Mouse (Mus musculus): Measurements from ENCODE around the gene Cnih2. TPM values are rescaled to one million over a fixed set of nuclear protein-coding genes. Genes with fewer than 3 reads are reported as not detected.

Gene Cnih2
- 0.22 and 0.24 TPM in 2 replicates for polyA plus RNA-seq (2012; rRNA removed)

DNA sequence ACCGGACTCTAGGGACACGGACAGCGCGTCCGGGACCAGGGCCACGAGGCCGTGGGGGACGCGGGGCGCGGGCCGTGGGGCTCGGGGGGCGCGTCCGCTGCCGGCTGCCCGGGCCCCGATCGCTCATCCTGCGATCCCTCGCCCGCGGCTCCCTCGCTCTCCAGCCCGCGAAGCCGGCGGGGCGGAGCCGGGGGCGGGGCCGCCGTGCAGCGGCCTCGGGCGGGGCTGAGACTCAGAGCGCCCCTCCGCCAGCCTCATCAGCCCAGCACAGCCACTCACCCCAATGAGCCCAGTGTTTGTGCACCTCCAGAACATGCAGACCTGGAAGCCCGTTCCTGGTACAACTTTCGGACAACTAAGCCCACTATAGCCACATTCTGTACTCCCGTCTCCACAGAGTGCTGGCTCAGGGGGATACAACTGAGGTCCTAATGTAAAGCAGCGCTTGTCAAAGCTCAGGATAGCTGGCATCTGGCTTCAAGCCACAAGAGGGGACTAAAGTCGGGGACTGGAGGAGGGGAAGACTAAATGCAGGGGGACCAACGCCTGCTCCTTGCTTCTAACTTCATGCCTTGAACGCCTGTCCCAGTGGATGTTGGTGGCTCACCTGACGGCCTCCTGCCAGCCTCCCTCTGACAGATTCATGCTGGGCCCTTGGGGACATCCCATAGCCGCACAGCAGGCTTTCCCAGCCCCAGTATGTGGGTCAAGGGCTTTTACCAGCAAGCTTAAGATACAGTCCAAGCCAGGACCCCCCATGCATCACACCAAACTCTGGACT, at the start of gene Cnih2:
TSS of gene Cnih2 (minus strand) at position 159 of the 781 bp plus-strand sequence.

DNA sequence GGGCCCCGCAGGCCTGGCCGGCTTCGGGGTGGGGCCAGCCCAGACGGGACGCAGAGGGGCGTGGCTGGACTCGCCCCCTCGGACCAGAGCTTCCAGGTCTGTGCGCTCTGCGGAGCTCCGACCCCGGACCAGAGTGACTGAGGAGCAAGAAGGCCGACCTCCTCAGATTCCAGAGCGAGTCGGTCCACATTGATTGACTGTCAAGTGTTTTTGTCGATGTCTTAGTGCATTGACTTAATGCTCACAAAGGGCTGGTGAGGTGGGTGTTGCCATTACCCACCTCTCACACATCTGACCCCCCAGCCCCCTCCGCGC, 20.0 kb upstream of the Cnih2 start, which contains the start of gene Klc2:
TSS of gene Klc2 (minus strand) at position 177 of the 315 bp plus-strand sequence.

DNA sequence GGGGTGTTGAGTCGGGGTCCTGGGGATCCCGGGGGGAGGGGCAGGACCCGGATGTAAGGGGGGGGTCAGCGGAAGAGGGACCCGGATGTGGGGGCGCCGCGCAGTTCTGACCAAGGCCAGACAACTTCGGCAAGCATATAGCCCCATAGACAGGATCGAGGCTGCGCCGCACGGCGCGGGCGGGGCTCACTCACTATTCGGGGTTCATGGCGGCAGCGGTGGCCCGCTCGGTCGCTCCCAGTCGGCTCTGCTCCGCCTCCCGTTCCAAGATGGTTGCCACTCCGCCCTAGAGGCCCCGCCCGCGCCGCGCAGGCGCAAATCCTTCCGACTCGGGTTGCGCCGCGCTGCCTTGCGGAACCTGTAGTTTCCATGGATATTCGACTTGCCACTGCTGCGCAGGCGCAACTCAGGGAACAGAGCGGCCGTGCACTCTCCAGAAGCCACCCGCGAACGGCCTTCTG, 8.4 kb upstream of the Cnih2 start, which contains the start of gene Rab1b:
TSS of gene Rab1b (minus strand) at position 342 of the 461 bp plus-strand sequence.

DNA sequence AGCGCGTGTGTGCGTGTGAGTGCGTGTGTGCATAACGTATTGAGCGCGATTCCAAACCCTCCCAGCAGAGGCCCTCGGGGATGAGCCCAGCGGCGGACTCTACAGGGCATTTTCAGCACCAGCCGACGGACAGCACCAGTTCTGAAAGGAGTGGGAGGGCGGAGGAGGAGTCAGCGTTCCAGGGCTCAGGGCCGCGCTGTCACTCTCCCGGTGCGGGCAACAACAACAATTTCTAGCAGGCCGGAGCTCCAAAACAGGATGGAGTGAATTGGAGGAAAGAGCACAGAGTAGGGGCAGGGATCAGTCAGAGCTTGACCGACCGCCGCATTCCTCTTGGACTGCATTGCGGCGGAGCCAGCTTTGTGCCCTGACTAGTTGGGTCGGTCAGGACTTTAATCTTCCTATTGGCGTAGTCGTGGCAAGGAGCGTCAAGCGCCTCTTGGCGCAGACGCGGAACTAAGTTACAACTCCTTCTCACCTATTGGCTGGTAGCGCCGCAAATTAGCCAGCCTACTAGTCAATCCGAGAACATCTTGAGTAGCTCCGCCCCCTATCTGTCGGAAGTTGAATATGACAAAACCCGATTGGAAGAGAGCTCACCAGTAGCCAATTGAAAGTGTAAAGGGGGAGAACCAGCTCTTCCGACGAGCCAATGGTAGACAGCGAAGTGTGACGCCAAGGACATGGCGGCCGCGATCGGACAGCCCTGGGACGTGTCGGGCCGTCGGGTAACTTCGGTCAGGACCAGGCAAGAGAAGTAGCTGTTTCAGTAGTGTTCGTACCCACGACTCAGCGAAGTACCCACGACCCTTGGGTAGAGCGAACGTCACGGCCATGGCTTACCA, 10.2 kb downstream of the Cnih2 start, which contains the start of gene Yif1a:
TSS of gene Yif1a (plus strand) at position 655 of the 845 bp plus-strand sequence.

DNA sequence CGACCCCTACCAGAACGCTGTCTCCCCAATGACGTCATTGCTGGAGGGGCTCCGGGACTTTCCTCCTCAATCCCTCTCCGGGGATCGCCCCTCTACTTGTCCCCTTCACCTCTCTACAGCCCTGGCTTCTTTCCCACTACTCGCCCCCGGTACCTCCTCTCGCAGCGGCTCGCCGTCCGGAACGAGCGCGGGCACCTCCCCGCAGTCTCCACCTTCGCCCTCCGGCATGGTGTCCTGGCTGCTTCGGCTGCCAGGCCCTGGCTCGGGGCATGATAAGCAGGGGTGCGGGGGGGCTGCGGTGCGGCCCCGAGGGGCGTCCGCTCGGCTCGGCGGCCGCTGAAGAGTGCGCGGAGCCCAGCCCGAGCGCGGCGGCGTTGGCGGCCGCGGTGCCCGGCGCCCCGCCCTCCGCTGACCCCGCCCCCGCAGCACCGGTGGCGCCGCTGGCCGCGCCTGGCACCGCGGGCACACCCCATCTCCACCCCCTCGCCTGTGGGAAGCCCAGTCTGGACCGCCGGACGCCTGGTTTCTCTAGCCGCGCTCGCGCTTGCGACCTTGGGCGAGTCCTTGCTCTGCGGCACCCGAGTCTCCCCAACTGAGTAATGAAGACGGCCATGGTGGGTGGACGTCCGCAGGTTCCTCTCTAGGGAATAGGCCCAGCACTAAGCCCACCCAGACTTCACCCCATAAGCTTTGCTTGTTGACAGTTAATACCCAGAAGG, 13.0 kb downstream of the Cnih2 start, which contains the start of gene Tmem151a:
TSS of gene Tmem151a (minus strand) at position 387 of the 719 bp plus-strand sequence.

DNA sequence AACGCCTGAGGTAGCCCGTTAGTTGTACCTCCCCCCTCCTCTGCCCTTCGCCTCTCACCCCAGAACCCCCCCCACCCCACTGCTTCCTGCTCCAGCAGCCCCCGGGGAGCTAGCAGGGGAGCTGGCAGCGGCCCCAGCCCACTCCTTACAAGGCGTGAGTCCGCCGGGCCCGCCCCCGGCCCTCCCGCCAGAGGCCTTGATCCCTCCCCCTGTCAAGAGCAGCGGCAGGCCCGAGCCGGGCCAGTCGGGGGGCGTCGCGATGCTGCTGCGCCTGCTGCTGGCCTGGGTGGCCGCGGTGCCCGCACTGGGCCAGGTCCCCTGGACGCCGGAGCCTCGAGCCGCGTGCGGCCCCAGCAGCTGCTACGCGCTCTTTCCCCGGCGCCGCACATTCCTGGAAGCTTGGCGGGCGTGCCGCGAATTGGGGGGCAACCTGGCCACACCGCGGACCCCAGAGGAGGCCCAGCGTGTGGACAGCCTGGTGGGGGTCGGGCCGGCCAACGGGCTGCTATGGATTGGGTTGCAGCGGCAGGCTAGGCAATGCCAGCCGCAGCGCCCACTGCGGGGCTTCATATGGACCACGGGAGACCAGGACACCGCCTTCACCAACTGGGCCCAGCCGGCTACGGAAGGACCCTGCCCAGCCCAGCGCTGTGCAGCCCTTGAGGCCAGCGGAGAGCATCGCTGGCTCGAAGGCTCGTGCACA, 30.3 kb downstream of the Cnih2 start, which contains the start of gene Cd248:
TSS of gene Cd248 (plus strand) at position 212 of the 703 bp plus-strand sequence.

DNA sequence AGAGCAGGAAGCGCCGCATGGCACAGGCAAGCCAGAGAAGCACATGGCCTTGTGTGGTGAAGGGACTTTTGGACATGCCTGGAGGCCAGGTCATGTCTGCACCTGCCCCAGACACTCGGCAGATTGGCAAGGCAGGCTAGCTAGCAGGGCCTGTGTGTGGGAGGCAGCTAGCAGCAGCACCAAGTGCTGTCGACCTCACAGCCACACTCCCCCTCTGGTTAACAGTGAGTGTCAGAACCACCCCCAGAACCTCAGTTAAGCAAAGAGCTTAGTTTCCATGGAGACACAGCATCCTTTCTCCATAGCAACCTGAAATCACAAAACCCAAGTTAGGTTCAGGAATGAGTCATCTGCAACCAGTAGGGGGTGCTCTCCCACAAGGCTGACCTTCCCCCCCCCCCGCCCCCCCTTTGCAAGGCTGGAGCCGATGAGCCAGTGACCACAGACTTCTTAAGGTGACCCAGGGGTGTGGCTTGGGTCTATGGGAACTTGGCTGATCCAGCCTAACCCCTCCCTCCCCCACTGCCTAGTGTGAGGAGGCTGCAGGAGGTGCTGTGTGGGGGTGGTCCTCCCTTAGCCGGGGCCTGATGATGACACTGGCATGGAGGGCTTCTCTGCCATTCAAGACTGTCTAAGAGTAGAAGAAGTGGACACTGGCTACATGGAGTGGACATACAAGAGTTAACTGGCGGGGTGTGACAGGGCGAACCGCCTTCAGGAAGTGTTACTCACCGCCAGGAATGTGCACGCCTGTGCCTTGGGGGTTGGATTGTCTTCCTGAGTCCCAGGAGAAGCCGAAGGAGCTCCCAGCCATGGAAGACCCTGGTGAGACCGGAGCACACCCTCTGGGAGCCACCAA, 48.0 kb downstream of the Cnih2 start, which contains the start of gene Rin1:
TSS of gene Rin1 (plus strand) at position 435 of the 859 bp plus-strand sequence.

Other genes starting within 250 kb of the Cnih2 start
- gene Ctsf, start 243.4 kb downstream of the Cnih2 start, polyA plus RNA-seq (2012; rRNA removed), result 22.9 and 23.6 TPM in 2 replicates
- gene Actn3, start 220.6 kb downstream of the Cnih2 start, polyA plus RNA-seq (2012; rRNA removed), result 0.06 and 0.10 TPM in 2 replicates
- gene Zdhhc24, start 219.9 kb downstream of the Cnih2 start, polyA plus RNA-seq (2012; rRNA removed), result 10.1 and 10.6 TPM in 2 replicates
- 0.52 and 0.79 TPM in 2 replicates for gene Bbs1, start 191.9 kb downstream of the Cnih2 start, polyA plus RNA-seq (2012; rRNA removed)
- 33.6 and 33.7 TPM in 2 replicates for gene Dpp3, start 170.2 kb downstream of the Cnih2 start, polyA plus RNA-seq (2012; rRNA removed)
- gene Peli3, start 155.4 kb downstream of the Cnih2 start, polyA plus RNA-seq (2012; rRNA removed), result 0.17 and 0.28 TPM in 2 replicates
- 23.7 and 24.7 TPM in 2 replicates for gene Mrpl11, start 136.4 kb downstream of the Cnih2 start, polyA plus RNA-seq (2012; rRNA removed)
- gene Npas4, start 108.2 kb downstream of the Cnih2 start, polyA plus RNA-seq (2012; rRNA removed), result 0.07 and 0.10 TPM in 2 replicates
- gene Slc29a2, start 74.7 kb downstream of the Cnih2 start, polyA plus RNA-seq (2012; rRNA removed), result 1.4 and 2.0 TPM in 2 replicates
- gene B4gat1, start 59.7 kb downstream of the Cnih2 start, polyA plus RNA-seq (2012; rRNA removed), result 6.2 and 7.5 TPM in 2 replicates
- 0.26 and 0.37 TPM in 2 replicates for gene AC124502.3, start 59.6 kb downstream of the Cnih2 start, polyA plus RNA-seq (2012; rRNA removed)
- gene Brms1, start 57.2 kb downstream of the Cnih2 start, polyA plus RNA-seq (2012; rRNA removed), result 14.8 and 15.2 TPM in 2 replicates
- gene Rin1, start 48.0 kb downstream of the Cnih2 start, polyA plus RNA-seq (2012; rRNA removed), result 0.52 and 0.58 TPM in 2 replicates
- gene Cd248, start 30.4 kb downstream of the Cnih2 start, polyA plus RNA-seq (2012; rRNA removed), result 1.8 and 2.0 TPM in 2 replicates
- 0.30 and 0.36 TPM in 2 replicates for gene Tmem151a, start 13.0 kb downstream of the Cnih2 start, polyA plus RNA-seq (2012; rRNA removed)
- gene Yif1a, start 10.0 kb downstream of the Cnih2 start, polyA plus RNA-seq (2012; rRNA removed), result 61.5 and 66.8 TPM in 2 replicates
- gene Rab1b, start 8.6 kb upstream of the Cnih2 start, polyA plus RNA-seq (2012; rRNA removed), result 57.1 and 59.3 TPM in 2 replicates
- gene Klc2, start 20.0 kb upstream of the Cnih2 start, polyA plus RNA-seq (2012; rRNA removed), result 3.6 and 4.7 TPM in 2 replicates
- 4.7 and 5.9 TPM in 2 replicates for gene Pacs1, start 174.6 kb upstream of the Cnih2 start, polyA plus RNA-seq (2012; rRNA removed)
- gene Sf3b2, start 196.9 kb upstream of the Cnih2 start, polyA plus RNA-seq (2012; rRNA removed), result 39.5 and 46.2 TPM in 2 replicates
- gene Gal3st3, start 199.8 kb upstream of the Cnih2 start, polyA plus RNA-seq (2012; rRNA removed), result not detected in 2 replicates
- gene Catsper1, start 237.2 kb upstream of the Cnih2 start, polyA plus RNA-seq (2012; rRNA removed), result not detected in 2 replicates

All from liver, embryonic 18 days (tissue).